Comparison of ENCODE assay signal across 10 mouse cellular contexts in genomic region chr1:167617995-167618489, GRCm38 (mm10). TPM values are rescaled to one million over a fixed set of nuclear protein-coding genes. Genes with fewer than 3 reads are reported as not detected.
DNase-seq lines count a peak whose midpoint lies in the region; ATAC-seq and TF ChIP-seq lines count a peak whose summit lies in the region.
"Had no signal": no experiment of that assay in that cellular context is flagged by ENCODE, and none has a peak within 500 bp of the region (broad histone marks: within the 10 kb centered on the region; RNA-seq: fewer than 3 reads in every experiment).

No protein-coding gene starts in this region.

- no peaks in the 10 kb centered on the region for H3K36me3 ChIP-seq in lung, embryonic 14.5 days (ENCODE audit: insufficient read depth)
- H3K36me3 ChIP-seq: limb, embryonic 15.5 days had no signal

- ATAC-seq in lung, embryonic 14.5 days (ENCODE audit: insufficient read depth), result peak; percentile 41; the same call in 1 of the 2 replicates

- no peak overlapping the region for H3K9ac ChIP-seq in lung, embryonic 14.5 days
- H3K9ac ChIP-seq: limb, embryonic 15.5 days had no signal

- peaks cover 4% of the 10 kb centered on the region for H3K27me3 ChIP-seq in lung, embryonic 14.5 days (ENCODE audit: insufficient read depth, low read length)
- H3K27me3 ChIP-seq: limb, embryonic 15.5 days had no signal

- no peak overlapping the region for H3K27ac ChIP-seq in lung, embryonic 14.5 days (ENCODE audit: low read depth)
- H3K27ac ChIP-seq: limb, embryonic 15.5 days had no signal

- WGBS in lung, embryonic 14.5 days, result 65% methylated on average over 18 of the region's 18 CpGs

- DNase-seq in layer of hippocampus, adult 11-12 months (ENCODE audit: low spot score), result peak; percentile 7
- DNase-seq in layer of hippocampus, adult 9-10 months (ENCODE audit: low spot score), result no peak
- DNase-seq in gastrocnemius, adult 18-20 months (ENCODE audit: low spot score), result peak; percentile 88
- DNase-seq in kidney, adult 18-20 months, result peak; percentile 58
- peak; percentile 45 for DNase-seq in lung, embryonic 14.5 days
- no peak for DNase-seq in thymus, adult 18-20 months
- no peak for DNase-seq in natural killer cell, adult 2 months (ENCODE audit: low spot score in 2 of 2)
- no peak for DNase-seq in T-cell, adult 2 months (ENCODE audit: low spot score)

- no peaks in the 10 kb centered on the region for H3K4me1 ChIP-seq in lung, embryonic 14.5 days (ENCODE audit: insufficient read depth)
- H3K4me1 ChIP-seq: limb, embryonic 15.5 days had no signal

- H3K9me3 ChIP-seq in lung, embryonic 14.5 days (ENCODE audit: low read depth, low read length), result no peaks in the 10 kb centered on the region
- H3K9me3 ChIP-seq: limb, embryonic 15.5 days had no signal

- no peak overlapping the region for H3K4me2 ChIP-seq in lung, embryonic 14.5 days
- H3K4me2 ChIP-seq: limb, embryonic 15.5 days had no signal

- TF ChIP-seq CTCF in lung, embryonic 14.5 days (IDR thresholded peaks at IDR 0.05; ENCODE audit: low read depth), result no peak

- no peak overlapping the region for H3K4me3 ChIP-seq in lung, embryonic 14.5 days (ENCODE audit: low read depth, low read length)
- H3K4me3 ChIP-seq: erythroblast, embryonic 14.5 days; limb, embryonic 15.5 days had no signal

RNA-seq across cellular contexts. Expression of gene Rxrg, which starts 19.9 kb away (rescaled TPM):
- 10 to 100 TPM; 54.1 to 60.4 TPM for total RNA-seq in gastrocnemius, adult 18-20 months (2021)
- polyA plus RNA-seq in lung, embryonic 14.5 days (2014; fragmentation: Nextera tagmentation; extraction: Ambion mirVana), result 0.72 and 0.84 TPM in 2 replicates
- polyA plus RNA-seq: erythroblast, embryonic 14.5 days had no signal

Comparison
In these comparisons a context has a peak if more than half of its experiments do, and no peak if none do; other contexts are left out.
1. DNase-seq: peak in layer of hippocampus, adult 11-12 months (single experiment), gastrocnemius, adult 18-20 months (single experiment), kidney, adult 18-20 months (single experiment) and lung, embryonic 14.5 days (single experiment); none in layer of hippocampus, adult 9-10 months (single experiment), thymus, adult 18-20 months (0 of 2), natural killer cell, adult 2 months (0 of 2) and T-cell, adult 2 months (single experiment).